Mouse (Mus musculus): Measurements from ENCODE around the gene Lyrm1. TPM values are rescaled to one million over a fixed set of nuclear protein-coding genes. Genes with fewer than 3 reads are reported as not detected.
A peak's percentile ranks its signal among the peaks of the same experiment; 100 is the strongest.

Gene Lyrm1
- total RNA-seq, 2 experiments from 2014 or later = 3.3 to 4.5 TPM

GRCm38 (mm10) chr7:119887887-119888286, 7.8 kb upstream of the Lyrm1 start:
- DNase-seq (ENCODE audit: low spot score in 2 of 2) = no peak

DNA sequence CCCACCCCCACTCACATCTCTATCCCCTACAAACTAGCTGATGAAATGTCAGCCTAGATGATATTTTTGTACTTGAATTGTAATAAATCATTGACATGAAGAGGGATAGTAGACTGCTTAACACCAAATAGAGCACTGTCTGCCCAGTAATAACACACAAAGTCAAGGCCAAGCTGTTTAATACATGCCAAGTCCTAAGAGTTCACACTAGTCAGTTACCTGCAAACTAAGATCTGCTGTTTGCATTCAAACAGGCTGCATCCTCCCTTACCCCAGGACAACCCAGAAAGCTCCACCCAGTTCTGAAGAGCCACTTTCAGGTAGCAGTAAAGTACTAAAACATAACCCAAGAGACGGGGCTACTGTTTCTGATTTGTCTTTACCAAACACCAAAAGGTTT, 3.5 kb upstream of the Lyrm1 start:
- no peak for DNase-seq (ENCODE audit: low spot score in 2 of 2)

DNA sequence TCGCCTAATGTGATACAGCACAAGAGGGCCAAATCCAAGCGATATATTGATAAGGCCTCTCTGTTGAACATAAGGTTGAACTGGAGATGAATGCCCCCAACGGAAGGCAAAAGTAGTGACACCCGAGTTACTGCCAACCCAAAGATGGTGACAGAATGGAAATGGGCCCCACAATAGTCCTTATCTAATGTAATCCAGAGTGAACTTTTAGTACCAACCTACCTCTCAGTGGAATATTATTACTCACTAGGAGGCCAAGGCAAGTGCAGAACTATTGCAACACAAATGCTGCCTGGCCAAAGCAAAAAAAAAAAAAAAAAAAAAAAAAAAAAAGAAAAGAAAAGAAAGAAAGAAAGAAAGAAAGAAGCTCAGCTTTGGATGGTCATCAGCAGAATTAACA, 2.9 kb upstream of the Lyrm1 start:
- no peak for DNase-seq (ENCODE audit: low spot score in 2 of 2)

GRCm38 (mm10) chr7:119894818-119895544, 680 bp upstream of the Lyrm1 start:
- DNase-seq (ENCODE audit: low spot score in 2 of 2) = peak in 1 of 2 experiments; percentile 9

DNA sequence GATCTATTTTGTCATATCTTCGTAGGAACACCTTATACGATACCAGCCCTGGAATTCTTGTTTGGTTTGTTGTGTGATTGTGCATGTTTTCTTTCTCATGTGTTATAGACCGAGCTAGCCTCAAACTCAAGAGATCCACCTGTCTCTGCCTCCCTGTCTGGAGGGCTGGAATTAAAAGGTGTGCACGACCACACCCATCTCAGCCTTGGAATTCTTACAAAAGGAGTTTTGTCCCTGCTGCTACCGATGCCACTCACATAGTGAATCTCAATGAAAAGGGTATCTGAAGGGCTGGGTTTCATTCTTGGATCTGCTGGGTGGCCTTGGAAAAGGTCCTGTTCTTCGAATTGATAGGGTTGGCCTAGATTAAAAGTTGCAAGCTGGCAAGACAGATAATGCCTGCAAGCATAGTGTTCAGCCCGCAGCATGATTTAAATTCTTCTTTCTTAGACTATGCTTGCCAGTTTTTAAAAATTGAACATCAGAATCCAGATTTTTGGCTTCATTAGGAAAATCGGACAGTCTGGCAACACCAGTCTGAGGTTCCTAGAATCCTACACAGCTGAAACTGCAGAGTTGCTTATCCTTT, 2.0 kb downstream of the Lyrm1 start:
- no peak for DNase-seq (ENCODE audit: low spot score in 2 of 2)

GRCm38 (mm10) chr7:119898247-119898856, 2.7 kb downstream of the Lyrm1 start:
- DNase-seq (ENCODE audit: low spot score in 2 of 2) = no peak

GRCm38 (mm10) chr7:119899386-119900057, 3.9 kb downstream of the Lyrm1 start:
- no peak for DNase-seq (ENCODE audit: low spot score in 2 of 2)

- no peak for DNase-seq (ENCODE audit: low spot score in 2 of 2)
These were observed 11.0 kb downstream of the Lyrm1 start for GRCm38 (mm10) chr7:119906523-119907215.

GRCm38 (mm10) chr7:119911727-119912126, 16.1 kb downstream of the Lyrm1 start:
- DNase-seq (ENCODE audit: low spot score in 2 of 2) = no peak

GRCm38 (mm10) chr7:119920457-119920856, 24.8 kb downstream of the Lyrm1 start:
- no peak for DNase-seq (ENCODE audit: low spot score in 2 of 2)

GRCm38 (mm10) chr7:119921054-119921453, 25.4 kb downstream of the Lyrm1 start:
- no peak for DNase-seq (ENCODE audit: low spot score in 2 of 2)

GRCm38 (mm10) chr7:119928783-119929440, 33.3 kb downstream of the Lyrm1 start:
- no peak for DNase-seq (ENCODE audit: low spot score in 2 of 2)

DNA sequence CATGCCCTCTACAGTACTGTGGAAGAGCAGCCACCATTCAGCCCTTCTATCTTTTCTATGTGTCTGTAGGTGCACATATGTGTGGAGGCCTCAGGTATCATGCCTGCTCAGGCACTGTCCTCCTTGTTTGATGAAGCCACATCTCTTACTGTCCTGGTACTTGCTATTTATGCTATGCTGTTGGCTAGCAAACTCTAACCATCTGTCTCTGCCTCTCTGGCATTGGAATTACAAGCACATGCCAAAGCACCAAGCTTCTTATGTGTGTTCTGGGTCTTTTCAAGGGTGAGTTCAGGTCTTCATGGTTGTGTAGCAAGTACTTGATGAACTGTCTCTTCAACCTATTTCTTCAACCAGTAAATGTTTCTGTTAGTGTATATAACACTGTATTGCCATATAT, 40.7 kb downstream of the Lyrm1 start:
- no peak for DNase-seq (ENCODE audit: low spot score in 2 of 2)

DNA sequence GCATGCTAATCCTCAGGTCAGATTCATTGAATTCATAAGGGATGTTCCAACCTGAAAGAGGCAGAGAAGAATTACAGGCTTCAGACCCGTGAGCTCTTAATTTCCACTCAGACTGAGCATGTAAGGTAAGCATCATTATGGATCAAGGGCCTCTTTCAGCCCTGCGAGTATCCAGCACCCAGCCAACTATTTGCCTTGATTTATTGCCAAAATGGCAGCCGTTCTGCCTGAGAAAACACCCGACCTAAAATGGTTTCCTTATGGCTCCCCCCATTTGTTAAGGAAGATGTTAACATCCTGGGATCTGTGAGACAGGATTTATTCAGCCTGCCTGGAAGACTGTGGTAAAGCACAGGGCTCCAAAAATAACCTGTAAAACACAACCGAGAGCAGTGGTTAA, 41.4 kb downstream of the Lyrm1 start:
- DNase-seq (ENCODE audit: low spot score in 2 of 2) = no peak

DNA sequence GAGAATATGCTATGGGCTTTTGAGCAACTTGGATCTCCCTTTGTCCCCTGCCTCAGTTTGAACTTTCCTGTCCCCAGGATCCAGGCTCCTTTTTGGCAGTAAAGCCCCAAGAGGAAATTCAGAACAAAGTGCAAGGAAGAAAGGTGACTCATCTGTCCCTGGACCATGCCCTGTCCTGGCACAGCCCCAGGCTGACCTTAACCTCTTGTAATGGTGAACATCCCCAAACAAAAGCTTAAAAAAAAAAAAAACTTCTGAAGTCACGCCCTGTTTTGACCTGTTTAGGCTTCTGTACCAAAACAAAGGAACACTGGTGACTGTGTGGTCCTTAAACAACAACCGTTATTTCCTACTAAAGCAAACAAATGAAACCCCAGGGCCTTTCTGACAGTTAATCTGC, 45.9 kb downstream of the Lyrm1 start:
- DNase-seq (ENCODE audit: low spot score in 2 of 2) = no peak

- DNase-seq (ENCODE audit: low spot score in 2 of 2) = no peak
These were observed 58.4 kb downstream of the Lyrm1 start for GRCm38 (mm10) chr7:119954047-119954446.

GRCm38 (mm10) chr7:119957421-119957820, 61.8 kb downstream of the Lyrm1 start:
- no peak for DNase-seq (ENCODE audit: low spot score in 2 of 2)

- no peak for DNase-seq (ENCODE audit: low spot score in 2 of 2)
These were observed 63.4 kb downstream of the Lyrm1 start for GRCm38 (mm10) chr7:119959091-119959490.

DNA sequence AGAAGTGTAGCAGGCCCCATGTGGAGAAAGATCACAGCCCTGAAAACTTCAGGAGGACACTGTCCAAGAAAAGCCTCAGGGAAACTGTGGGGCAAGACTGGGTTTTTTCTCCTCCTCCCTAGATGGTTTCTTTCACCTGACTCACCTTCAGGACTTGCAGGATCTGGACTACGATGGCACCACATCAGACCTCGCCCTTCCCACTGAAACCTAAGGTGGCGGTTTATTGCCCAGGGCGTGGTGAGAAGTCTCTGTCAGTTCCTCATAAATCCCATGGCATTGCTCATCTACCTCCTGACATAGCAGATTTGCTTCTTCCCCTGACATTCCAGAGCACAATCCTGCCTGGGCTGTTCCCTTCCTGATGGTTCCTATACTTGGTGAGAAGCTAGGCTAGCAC, 63.8 kb downstream of the Lyrm1 start:
- DNase-seq (ENCODE audit: low spot score in 2 of 2) = no peak

DNA sequence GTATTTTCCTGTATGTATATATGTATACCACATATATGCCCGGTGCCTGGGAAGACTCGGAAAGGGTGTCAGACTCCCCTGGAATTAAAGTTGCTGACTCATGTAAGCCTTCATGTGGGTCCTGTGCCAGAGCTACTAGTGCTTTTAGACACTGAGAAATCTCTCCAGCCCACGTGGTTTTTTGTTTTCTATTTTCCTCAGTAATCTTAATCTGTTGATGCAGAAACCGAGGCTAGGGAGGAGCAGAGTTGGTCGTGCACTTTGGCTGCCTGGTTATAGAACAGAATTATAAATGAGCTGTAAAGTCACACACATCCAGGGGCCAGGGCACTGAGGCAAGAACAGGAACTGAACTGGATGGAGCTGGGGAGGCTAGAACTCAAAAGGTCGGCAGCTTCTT, 64.3 kb downstream of the Lyrm1 start:
- DNase-seq (ENCODE audit: low spot score in 2 of 2) = no peak

- no peak for DNase-seq (ENCODE audit: low spot score in 2 of 2)
These were observed 64.9 kb downstream of the Lyrm1 start for GRCm38 (mm10) chr7:119960546-119960945.
